Mouse (Mus musculus): ENCODE results near the gene Castor1. TPM values are rescaled to one million over a fixed set of nuclear protein-coding genes. Genes with fewer than 3 reads are reported as not detected.

The Castor1 gene
- polyA plus RNA-seq, 1 experiment from 2014 or later: 2.3 TPM

- no peak overlapping the region for H3K4me2 ChIP-seq
- peaks cover 32% of the 10 kb centered on the region for H3K4me1 ChIP-seq (replicated peaks)
- 0 out of 2 replicates have a peak, but pooled peaks cover 2% of the 10 kb centered on the region for H3K27me3 ChIP-seq
- no peaks in the 10 kb centered on the region for H3K9me3 ChIP-seq
- ATAC-seq (ENCODE audit: insufficient number of reproducible peaks, insufficient read depth, low FRiP score, low TSS enrichment, low read depth): no peak
- WGBS: 71% methylated on average over 3 of the region's 3 CpGs
- H3K9ac ChIP-seq (replicated peaks): no peak overlapping the region
- H3K36me3 ChIP-seq: 0 out of 2 replicates have a peak, but pooled peaks cover 2% of the 10 kb centered on the region
- H3K27ac ChIP-seq: peak overlapping the region; percentile 79
- no peak overlapping the region for H3K4me3 ChIP-seq (replicated peaks)
These were observed 25.3 kb upstream of the Castor1 start for GRCm38 (mm10) chr11:4192757-4193156.

- H3K27me3 ChIP-seq: no peaks in the 10 kb centered on the region
- H3K4me3 ChIP-seq (replicated peaks): no peak overlapping the region
- H3K4me1 ChIP-seq (replicated peaks): peaks cover 29% of the 10 kb centered on the region
- H3K36me3 ChIP-seq: 0 out of 2 replicates have a peak, but pooled peaks cover 2% of the 10 kb centered on the region
- H3K27ac ChIP-seq: peak overlapping the region; percentile 79; the same call in 1 of the 2 replicates
- H3K9ac ChIP-seq (replicated peaks): no peak overlapping the region
- ATAC-seq (ENCODE audit: insufficient number of reproducible peaks, insufficient read depth, low FRiP score, low TSS enrichment, low read depth): no peak
- H3K9me3 ChIP-seq: no peaks in the 10 kb centered on the region
- no peak overlapping the region for H3K4me2 ChIP-seq
These were observed 24.6 kb upstream of the Castor1 start for GRCm38 (mm10) chr11:4193420-4193819.

- H3K4me1 ChIP-seq (replicated peaks): peaks cover 22% of the 10 kb centered on the region
- H3K36me3 ChIP-seq: 0 out of 2 replicates have a peak, but pooled peaks cover 2% of the 10 kb centered on the region
- H3K9ac ChIP-seq (replicated peaks): no peak overlapping the region
- ATAC-seq (ENCODE audit: insufficient number of reproducible peaks, insufficient read depth, low FRiP score, low TSS enrichment, low read depth): no peak
- no peaks in the 10 kb centered on the region for H3K9me3 ChIP-seq
- H3K4me2 ChIP-seq: no peak overlapping the region
- H3K27ac ChIP-seq: no peak overlapping the region
- no peak overlapping the region for H3K4me3 ChIP-seq (replicated peaks)
- H3K27me3 ChIP-seq: no peaks in the 10 kb centered on the region
- 77% methylated on average over 3 of the region's 3 CpGs for WGBS
These were observed 22.4 kb upstream of the Castor1 start for GRCm38 (mm10) chr11:4195597-4196031.

GRCm38 (mm10) chr11:4196636-4197035 is 21.4 kb upstream of the Castor1 start:
- ATAC-seq (ENCODE audit: insufficient number of reproducible peaks, insufficient read depth, low FRiP score, low TSS enrichment, low read depth): no peak
- H3K4me3 ChIP-seq (replicated peaks): no peak overlapping the region
- H3K9ac ChIP-seq (replicated peaks): no peak overlapping the region
- H3K27me3 ChIP-seq: no peaks in the 10 kb centered on the region
- H3K9me3 ChIP-seq: no peaks in the 10 kb centered on the region
- H3K36me3 ChIP-seq: 0 out of 2 replicates have a peak, but pooled peaks cover 2% of the 10 kb centered on the region
- H3K4me1 ChIP-seq (replicated peaks): peaks cover 12% of the 10 kb centered on the region
- H3K27ac ChIP-seq: peak overlapping the region; percentile 12; the same call in 1 of the 2 replicates
- no peak overlapping the region for H3K4me2 ChIP-seq
- 65% methylated on average over 8 of the region's 8 CpGs for WGBS

- no peak overlapping the region for H3K4me2 ChIP-seq
- H3K9me3 ChIP-seq: no peaks in the 10 kb centered on the region
- 0 out of 2 replicates have a peak, but pooled peaks cover 2% of the 10 kb centered on the region for H3K36me3 ChIP-seq
- H3K9ac ChIP-seq (replicated peaks): no peak overlapping the region
- H3K4me3 ChIP-seq (replicated peaks): no peak overlapping the region
- ATAC-seq (ENCODE audit: insufficient number of reproducible peaks, insufficient read depth, low FRiP score, low TSS enrichment, low read depth): no peak
- H3K27ac ChIP-seq: no peak overlapping the region
- 0 out of 2 replicates have a peak, but pooled peaks cover 1% of the 10 kb centered on the region for H3K4me1 ChIP-seq (replicated peaks)
- H3K27me3 ChIP-seq: no peaks in the 10 kb centered on the region
- WGBS: 94% methylated on average over 1 of the region's 1 CpGs
These were observed 20.3 kb upstream of the Castor1 start for GRCm38 (mm10) chr11:4197691-4198090.

- H3K36me3 ChIP-seq: peaks cover 17% of the 10 kb centered on the region
- no peaks in the 10 kb centered on the region for H3K9me3 ChIP-seq
- no peak overlapping the region for H3K9ac ChIP-seq (replicated peaks)
- H3K4me3 ChIP-seq (replicated peaks): no peak overlapping the region
- H3K27me3 ChIP-seq: no peaks in the 10 kb centered on the region
- no peak overlapping the region for H3K4me2 ChIP-seq
- WGBS: 79% methylated on average over 11 of the region's 11 CpGs
- ATAC-seq (ENCODE audit: insufficient number of reproducible peaks, insufficient read depth, low FRiP score, low TSS enrichment, low read depth): no peak
- H3K4me1 ChIP-seq (replicated peaks): no peaks in the 10 kb centered on the region
- no peak overlapping the region for H3K27ac ChIP-seq
These were observed 15.9 kb upstream of the Castor1 start for GRCm38 (mm10) chr11:4201981-4202700.

GRCm38 (mm10) chr11:4202995-4203704 is 14.9 kb upstream of the Castor1 start:
- peaks cover 27% of the 10 kb centered on the region for H3K36me3 ChIP-seq
- H3K9me3 ChIP-seq: no peaks in the 10 kb centered on the region
- H3K27me3 ChIP-seq: no peaks in the 10 kb centered on the region
- H3K4me3 ChIP-seq (replicated peaks): no peak overlapping the region
- ATAC-seq (ENCODE audit: insufficient number of reproducible peaks, insufficient read depth, low FRiP score, low TSS enrichment, low read depth): no peak
- H3K4me1 ChIP-seq (replicated peaks): no peaks in the 10 kb centered on the region
- H3K9ac ChIP-seq (replicated peaks): no peak overlapping the region
- H3K4me2 ChIP-seq: no peak overlapping the region
- H3K27ac ChIP-seq: no peak overlapping the region
- 89% methylated on average over 12 of the region's 12 CpGs for WGBS

GRCm38 (mm10) chr11:4203705-4204074 is 14.3 kb upstream of the Castor1 start:
- no peak for ATAC-seq (ENCODE audit: insufficient number of reproducible peaks, insufficient read depth, low FRiP score, low TSS enrichment, low read depth)
- no peak overlapping the region for H3K27ac ChIP-seq

GRCm38 (mm10) chr11:4205097-4205655 is 12.8 kb upstream of the Castor1 start:
- Histone ChIP-seq H3K4me2 (no peak overlapping the region), H3K4me3 (replicated peaks) (no peak overlapping the region), H3K36me3 (peaks cover 47% of the 10 kb centered on the region), H3K27me3 (no peaks in the 10 kb centered on the region), H3K4me1 (replicated peaks) (no peaks in the 10 kb centered on the region), H3K9me3 (no peaks in the 10 kb centered on the region), H3K9ac (replicated peaks) (no peak overlapping the region), H3K27ac (no peak overlapping the region)
- no peak for ATAC-seq (ENCODE audit: insufficient number of reproducible peaks, insufficient read depth, low FRiP score, low TSS enrichment, low read depth)
- WGBS: 76% methylated on average over 5 of the region's 5 CpGs

More at GRCm38 (mm10) chr11:4203705-4204074, 14.3 kb upstream of the Castor1 start:
- no peak overlapping the region for H3K4me3 ChIP-seq (replicated peaks)
- no peaks in the 10 kb centered on the region for H3K4me1 ChIP-seq (replicated peaks)
- 50% methylated on average over 2 of the region's 2 CpGs for WGBS
- no peak overlapping the region for H3K9ac ChIP-seq (replicated peaks)
- no peaks in the 10 kb centered on the region for H3K9me3 ChIP-seq
- H3K4me2 ChIP-seq: no peak overlapping the region
- no peaks in the 10 kb centered on the region for H3K27me3 ChIP-seq
- H3K36me3 ChIP-seq: peaks cover 32% of the 10 kb centered on the region

- Histone ChIP-seq H3K9me3 (no peaks in the 10 kb centered on the region), H3K4me2 (no peak overlapping the region), H3K4me1 (replicated peaks) (no peaks in the 10 kb centered on the region), H3K36me3 (peaks cover 55% of the 10 kb centered on the region), H3K9ac (replicated peaks) (no peak overlapping the region), H3K27ac (no peak overlapping the region), H3K4me3 (replicated peaks) (no peak overlapping the region), H3K27me3 (no peaks in the 10 kb centered on the region)
- no peak for ATAC-seq (ENCODE audit: insufficient number of reproducible peaks, insufficient read depth, low FRiP score, low TSS enrichment, low read depth)
- WGBS: 91% methylated on average over 7 of the region's 7 CpGs
These were observed 12.1 kb upstream of the Castor1 start for GRCm38 (mm10) chr11:4205951-4206350.

GRCm38 (mm10) chr11:4206563-4206962 is 11.5 kb upstream of the Castor1 start:
- H3K4me1 ChIP-seq (replicated peaks): no peaks in the 10 kb centered on the region
- H3K9me3 ChIP-seq: no peaks in the 10 kb centered on the region
- H3K27me3 ChIP-seq: no peaks in the 10 kb centered on the region
- no peak overlapping the region for H3K4me3 ChIP-seq (replicated peaks)
- peaks cover 60% of the 10 kb centered on the region for H3K36me3 ChIP-seq
- H3K4me2 ChIP-seq: no peak overlapping the region
- 71% methylated on average over 6 of the region's 6 CpGs for WGBS
- no peak overlapping the region for H3K9ac ChIP-seq (replicated peaks)
- ATAC-seq (ENCODE audit: insufficient number of reproducible peaks, insufficient read depth, low FRiP score, low TSS enrichment, low read depth): no peak
- H3K27ac ChIP-seq: no peak overlapping the region

Measured in limb, embryonic 12.5 days (tissue).